Mouse (Mus musculus) G1E-ER4 (cell line): ENCODE results near the gene Cgrrf1. TPM values are rescaled to one million over a fixed set of nuclear protein-coding genes. Genes with fewer than 3 reads are reported as not detected.

Experiments used
- GATA1 ChIP-seq: IDR thresholded peaks from one replicate; pipeline ENCODE4 v1.8.0; 2012; ENCODE audit warnings: low read length, inconsistent platforms
- polyA plus RNA-seq: library from polyadenylated mRNA; stranded (reverse); fragments of >175 nt; gene quantifications from 2 replicates; pipeline ENCODE4 v1.2.3, GENCODE M21; 2012

Cgrrf1 gene
- 8.2 and 13.1 TPM in 2 replicates for polyA plus RNA-seq

DNA sequence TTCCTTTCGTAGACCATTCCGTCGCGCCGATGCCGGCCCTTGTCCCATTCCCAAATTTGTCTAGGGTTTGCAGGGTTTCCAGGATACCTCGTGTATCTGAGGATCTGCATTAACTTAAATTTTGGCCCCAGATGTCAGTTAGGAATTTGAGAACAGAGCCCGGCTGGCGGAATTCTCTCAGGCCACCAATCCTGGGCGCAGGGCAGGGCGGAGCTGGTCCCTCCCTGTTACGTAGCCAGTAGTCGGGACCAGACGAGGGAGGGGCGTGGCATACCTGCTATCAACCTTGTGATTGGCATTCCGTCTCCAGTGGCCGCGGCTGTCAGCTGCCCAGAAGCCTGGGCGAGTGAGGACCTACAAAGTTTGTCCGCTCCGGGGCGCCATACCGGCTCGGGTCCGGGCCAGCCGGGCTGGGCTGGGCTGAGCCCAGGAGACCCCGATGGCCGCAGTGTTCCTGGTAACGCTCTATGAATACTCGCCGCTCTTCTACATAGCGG, at the start of gene Cgrrf1:
Cgrrf1 (plus strand) TSS at position 289 of the 497 bp plus-strand sequence.
- no peak for TF ChIP-seq GATA1

DNA sequence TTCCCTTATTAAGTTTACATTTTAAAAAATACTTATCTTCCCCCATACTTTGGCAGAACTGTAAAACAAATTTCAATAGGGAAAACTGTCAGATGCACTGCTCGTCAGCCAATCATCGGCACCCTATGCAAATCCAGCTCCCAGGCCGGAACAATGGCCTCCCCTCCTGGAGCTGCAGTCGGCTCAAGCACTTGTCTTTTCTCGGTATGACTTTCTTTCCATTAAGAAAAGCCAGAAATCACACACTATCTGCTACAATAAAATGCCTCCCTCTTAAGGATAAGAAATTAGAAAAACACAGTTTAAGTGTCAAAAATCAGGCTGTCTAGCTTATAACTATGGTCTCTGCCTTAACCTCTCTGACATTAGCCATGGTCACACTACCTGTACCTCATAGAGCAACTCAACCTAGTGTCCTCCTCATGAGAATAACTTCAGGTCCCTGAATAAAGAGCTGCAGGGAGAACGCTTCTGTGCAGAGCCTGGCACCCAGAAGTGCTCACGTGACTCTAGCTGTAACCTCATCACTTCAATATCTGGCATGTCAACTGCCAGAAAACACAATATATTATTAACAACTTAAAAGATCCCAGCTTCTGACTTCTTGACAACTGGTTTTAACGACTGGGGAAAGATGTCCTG, 49.6 kb upstream of the Cgrrf1 start:
- no peak for TF ChIP-seq GATA1

DNA sequence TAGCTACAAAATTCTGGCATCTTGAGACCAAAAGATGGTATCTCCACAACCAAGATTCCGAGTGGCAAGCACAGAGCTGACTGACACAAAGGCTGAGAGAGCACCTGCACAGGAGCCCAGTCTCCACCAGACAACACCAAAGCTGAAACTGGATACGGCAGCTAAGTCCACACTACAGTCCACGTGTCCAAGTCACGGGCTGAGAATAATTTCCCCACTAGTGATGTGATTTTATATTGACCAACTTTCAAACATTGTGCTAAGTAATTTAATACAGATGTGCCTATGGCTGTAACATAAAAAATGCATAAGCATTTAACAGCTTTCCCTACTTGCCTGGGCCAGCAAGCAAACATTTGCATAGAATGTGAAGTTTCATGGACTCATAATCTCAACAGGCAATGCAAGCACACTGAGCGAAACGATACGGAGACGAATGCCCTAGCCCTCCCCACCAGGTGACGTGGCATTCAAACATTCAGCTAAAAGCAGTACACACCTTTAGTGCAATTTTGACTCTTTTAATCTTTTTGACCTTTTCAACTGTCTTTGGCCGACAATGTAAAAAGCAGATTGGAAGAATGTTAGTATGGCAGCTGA, 48.5 kb upstream of the Cgrrf1 start:
- no peak for TF ChIP-seq GATA1

DNA sequence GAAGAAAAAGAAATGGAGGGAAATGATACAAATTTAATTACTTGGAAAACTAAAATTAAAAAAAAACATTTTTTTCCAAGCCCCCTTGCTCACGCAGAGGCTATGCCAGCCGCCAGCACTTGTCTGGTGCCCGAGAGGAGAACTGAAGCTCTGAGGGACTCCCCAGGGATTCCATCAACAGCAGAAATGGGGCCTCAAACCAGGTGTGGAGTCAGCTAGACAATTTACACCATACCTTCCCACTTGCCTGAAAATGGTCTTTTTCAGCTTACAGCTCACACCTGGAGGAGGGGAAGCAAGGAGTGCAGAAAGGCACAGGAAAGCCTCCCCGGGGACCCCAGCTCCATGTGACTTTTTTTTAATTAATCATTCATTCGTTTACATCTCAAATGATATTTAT, 46.7 kb upstream of the Cgrrf1 start:
- no peak for TF ChIP-seq GATA1

DNA sequence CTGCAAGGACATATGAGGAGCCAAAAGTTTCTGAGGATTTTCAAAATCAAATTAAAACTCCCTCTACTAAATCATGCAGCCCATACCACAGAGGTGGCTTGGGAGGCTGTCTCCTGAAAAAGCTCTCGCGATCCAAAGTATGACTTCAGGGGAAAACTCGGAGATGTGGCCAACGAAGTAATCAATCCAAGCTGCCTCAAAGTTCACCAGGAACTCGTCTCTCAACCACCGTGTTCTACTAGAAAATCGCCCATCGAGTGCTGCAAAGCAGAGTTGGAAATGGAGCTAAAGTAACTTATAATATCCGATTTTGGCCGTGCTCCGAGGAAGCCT, 44.5 kb upstream of the Cgrrf1 start:
- TF ChIP-seq GATA1 = no peak

DNA sequence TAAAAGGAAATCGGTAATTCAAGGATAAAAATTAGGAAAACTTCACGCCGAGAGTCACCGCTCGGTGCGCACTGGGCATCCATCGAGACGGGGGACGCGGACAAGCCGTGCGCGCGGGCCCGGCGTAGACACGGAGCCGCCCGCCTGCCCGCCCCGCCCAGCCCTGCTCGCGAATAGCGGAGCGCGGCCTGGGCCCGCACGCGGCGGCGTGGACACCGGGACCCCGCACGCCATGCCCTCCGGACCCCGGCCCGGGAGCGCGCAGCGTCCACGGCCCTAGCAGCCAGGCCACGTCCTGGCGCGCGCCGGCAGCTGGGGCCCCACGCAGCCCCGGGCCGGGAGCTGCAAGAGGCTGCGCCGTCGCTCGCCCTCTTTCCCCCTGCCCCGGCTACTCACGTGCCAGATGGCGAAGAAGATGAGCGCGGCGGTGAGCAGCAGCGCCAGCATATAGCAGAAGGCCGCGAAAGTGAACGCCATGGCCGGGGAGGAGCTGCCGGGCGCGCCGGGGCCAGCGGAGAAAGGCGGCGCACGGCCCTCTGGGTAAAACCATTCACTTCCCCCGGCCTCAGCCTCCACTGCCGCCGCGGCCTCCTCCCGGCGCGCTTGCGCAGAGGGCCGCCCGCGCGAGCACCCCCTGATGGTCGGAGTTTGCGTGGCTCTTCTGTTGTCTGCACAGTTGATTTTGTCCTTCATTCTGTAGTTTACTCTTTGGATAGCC, 44.0 kb upstream of the Cgrrf1 start, which contains the start of gene Cnih1:
Cnih1 (minus strand) TSS at position 625 of the 718 bp plus-strand sequence.
- TF ChIP-seq GATA1 = no peak

DNA sequence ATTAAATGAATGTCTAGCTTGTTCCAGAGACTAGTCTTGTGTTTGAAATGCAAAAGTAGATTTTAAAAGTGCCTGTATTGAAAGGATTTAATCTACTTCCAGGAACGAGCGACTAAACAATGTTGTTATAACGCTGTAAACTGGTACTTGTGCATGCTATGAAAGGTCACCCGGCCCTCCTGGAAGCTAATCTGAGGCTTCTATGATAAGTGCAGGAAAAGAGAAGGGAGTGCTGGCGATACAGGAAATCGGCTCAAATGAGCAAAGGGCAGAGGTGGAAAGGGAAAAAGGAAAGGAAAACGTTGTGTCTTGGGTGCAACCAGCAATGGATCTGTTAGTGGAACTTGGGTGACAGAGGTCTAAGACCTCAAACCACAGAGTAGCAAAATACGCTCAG, 43.4 kb upstream of the Cgrrf1 start:
- no peak for TF ChIP-seq GATA1

DNA sequence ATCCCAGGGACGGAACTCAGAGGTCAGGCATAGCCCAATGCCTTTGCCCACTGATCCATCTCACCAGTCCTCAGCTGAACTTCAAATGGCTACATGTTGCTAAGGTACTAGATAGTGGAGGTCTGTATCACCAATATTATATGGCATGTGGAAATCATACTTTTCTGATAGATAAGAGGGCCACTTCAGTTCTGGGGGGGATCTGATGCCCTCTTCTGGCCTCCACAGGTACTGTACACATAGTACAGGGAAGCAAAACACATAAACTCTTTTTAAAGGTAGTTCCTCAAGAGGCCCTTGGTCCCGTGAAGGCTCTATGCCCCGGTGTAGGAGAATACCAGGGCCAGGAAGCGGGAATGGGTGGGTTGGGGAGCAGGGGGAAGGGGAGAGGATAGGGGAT, 41.6 kb upstream of the Cgrrf1 start:
- no peak for TF ChIP-seq GATA1

DNA sequence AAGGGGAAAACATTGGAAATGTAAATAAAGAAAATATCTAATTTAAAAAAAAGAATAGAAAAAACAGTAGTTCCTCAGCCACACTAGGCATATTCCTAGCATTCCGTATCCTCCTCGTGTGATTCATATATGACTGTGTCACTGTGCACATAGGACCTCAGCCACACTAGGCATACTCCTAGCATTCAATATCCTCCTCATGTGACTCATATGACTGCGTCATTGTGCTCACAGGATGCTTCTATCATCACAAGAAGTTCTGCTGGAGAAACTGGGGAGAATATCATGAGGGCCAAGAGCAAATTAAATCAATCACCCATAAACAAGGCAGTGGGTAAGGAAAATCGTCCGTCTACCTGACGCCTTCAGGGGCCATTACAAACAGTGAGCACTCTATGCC, 41.2 kb upstream of the Cgrrf1 start:
- TF ChIP-seq GATA1 = no peak

DNA sequence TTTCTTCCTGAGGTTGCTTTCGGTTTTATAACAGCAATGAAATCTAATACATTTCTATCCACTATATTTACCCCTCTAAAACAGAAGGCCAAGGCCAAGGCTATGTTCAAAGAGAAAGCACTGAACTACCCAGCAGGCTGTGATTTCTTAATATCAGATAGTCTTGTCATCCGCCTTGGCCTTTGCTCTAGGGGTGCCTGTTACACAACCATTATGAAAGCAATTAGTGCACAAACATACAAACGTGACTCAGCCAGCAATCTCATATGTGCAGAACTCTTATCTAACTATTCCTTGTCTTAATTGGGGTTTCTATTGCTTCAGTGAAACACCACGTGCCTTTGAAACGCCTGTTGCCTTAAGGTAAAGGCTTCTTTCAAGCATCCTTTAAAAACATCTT, 37.8 kb upstream of the Cgrrf1 start:
- TF ChIP-seq GATA1 = no peak

DNA sequence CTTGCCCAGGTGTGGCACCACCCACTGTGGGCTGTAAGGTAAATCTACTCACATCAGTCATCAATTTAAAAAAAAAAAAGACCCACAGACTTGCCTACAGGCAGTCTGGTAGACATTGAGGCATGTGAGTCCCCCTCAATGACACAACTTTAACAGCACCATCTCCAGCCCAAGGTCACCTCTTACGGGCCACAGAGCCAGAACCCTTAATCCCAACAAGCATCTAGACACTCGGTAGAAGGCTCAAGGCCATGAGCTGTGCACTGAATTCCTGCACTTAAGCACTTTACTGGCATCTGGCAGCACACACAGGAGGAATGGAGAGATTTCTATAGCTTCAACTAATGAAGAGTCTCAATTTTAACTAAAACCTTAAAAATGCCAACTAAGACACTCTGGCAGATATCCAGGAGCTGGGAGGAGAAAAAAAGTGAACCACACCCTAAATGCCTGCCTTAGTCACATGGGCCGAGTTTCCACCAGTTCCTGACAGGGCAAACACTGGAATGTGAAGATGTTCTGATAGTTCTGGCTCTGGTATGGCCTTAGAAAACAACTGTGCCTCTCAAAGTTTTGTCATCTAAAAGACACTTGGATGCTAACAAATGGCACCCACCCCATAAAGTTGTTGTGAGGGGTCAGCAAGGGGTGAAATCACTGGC, 31.1 kb upstream of the Cgrrf1 start:
- TF ChIP-seq GATA1 = no peak

DNA sequence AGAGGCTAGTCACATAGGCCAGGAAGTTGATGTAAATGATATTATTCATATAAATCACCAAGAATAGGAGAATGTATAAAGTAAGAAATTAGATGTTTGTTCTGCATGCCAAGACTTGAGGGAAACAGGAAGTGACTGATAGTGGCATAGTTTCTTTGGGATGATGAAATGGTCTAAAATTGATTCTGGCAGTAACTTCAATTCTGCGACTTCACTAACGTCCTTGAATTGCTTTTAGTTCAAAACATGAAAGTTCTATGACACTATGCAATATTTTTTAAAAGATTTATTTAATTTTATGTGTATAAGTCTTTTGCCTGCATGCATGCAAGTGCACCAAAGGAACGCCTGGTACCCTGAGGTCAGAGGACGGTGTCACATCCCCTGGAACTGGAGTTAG, 28.7 kb upstream of the Cgrrf1 start:
- TF ChIP-seq GATA1 = no peak

DNA sequence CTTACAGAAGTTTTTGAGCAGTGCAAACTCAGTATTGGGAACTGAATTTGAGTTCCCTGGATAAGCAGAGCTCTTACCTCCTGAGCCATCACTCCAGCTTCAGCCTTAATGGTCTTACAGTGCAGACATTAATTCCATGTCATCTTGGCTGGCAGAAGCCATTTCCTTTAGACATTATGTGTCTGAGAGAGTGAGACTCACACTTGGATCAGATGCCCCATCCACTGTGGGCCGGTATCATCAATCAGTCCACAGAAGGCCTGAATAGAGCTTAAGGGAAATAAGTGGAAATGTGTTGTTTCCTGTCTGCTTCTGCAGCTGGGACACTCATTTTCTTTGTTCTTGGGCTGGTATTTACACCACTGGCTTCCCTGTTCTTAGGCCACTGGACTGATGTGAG, 28.1 kb upstream of the Cgrrf1 start:
- TF ChIP-seq GATA1 = no peak

DNA sequence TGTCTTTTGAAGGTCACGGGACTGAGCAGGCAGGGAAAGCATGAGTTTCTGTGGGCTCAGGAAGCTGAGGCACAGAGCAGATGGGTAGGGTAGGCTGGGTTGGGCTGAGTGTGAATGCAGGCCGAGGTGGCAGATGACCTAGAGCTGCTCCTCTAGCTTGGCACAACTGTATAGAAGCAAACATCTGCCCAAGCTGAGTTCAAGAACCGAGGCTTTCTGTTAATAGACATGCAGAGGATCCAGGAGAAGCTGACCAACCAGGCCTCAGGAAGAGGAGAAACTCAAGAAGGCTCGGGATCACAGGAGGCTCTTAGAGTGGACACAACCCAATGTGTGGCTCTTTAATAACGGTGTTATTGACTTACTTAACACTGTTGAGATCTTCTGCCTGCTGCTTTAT, 25.7 kb upstream of the Cgrrf1 start:
- TF ChIP-seq GATA1 = no peak

DNA sequence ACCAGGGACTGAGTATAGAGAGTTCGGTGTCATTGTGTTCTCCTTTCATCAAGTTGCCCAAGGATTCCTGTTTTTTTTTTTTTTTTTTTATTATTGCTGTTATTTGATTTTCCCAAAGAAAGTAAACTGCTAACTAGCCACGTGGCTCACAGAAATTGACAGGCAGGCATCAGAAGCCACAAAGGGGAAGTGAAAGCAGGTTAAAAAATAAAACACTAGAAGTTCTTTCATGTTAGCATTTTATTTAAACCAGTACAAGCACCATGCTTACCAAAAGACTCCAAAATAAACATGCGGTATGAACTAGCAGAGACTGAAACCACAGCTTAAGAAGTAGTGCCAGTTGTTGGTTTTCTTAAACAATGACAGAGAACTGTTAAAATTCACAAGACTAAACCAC, 24.0 kb upstream of the Cgrrf1 start:
- no peak for TF ChIP-seq GATA1

DNA sequence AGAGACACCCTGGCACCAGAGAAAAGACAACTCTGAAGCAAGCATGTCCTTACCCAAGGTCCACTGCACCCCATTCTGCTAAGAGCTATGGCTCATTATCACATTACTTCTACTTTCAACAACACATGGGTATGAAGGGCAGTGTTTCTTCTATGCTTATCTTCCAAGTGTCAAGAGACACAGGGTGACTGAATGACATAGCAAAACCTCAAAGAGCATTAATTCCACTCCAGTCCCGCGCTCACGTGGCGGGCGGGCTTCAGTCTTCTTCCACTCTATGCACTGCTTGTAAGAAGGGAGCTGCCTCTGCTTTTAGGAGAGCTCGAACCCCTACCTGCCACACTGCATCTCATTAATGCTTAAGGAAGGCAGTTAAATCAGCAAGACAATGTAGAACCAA, 16.3 kb upstream of the Cgrrf1 start:
- no peak for TF ChIP-seq GATA1
